Mouse (Mus musculus): ENCODE measurements around the gene Cib1. TPM values are rescaled to one million over a fixed set of nuclear protein-coding genes. Genes with fewer than 3 reads are reported as not detected.

The Cib1 gene
- total and polyA plus RNA-seq, 3 experiments: 84.5 to 145 TPM; not detected in 1

DNA sequence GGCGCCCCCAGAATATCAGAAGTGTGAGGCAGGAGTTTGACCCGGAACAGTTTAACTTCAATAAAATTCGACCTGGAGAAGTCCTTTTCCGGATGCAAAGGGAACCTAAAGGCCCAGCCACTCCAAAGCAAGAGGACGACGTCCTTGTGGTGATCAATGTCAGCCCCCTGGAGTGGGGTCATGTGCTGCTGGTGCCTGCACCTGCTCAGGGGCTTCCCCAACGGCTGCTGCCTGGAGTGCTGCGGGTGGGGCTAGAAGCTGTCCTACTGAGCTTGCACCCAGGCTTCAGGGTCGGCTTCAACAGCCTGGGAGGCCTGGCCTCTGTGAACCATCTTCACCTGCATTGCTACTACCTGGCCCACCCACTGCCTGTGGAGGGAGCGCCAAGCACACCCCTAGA, 5.9 kb upstream of the Cib1 start:
- Histone ChIP-seq H3K79me2 (ENCODE audit: control insufficient read depth, insufficient read depth, low read length, poor library complexity) (peaks cover 10% of the 10 kb centered on the region), H3K4me1 (ENCODE audit: control insufficient read depth in 1 of 2, insufficient read depth in 2 of 2, low read length in 2 of 2) (peaks cover 0 to 6% of the 10 kb centered on the region in 2 experiments; a peak in 3 of 4 replicates), H3K36me3 (ENCODE audit: control insufficient read depth in 1 of 2, insufficient read depth in 2 of 2, low read length in 2 of 2) (peaks cover 4 to 6% of the 10 kb centered on the region in 2 experiments; a peak in 3 of 4 replicates), H3K27me3 (ENCODE audit: control insufficient read depth in 1 of 2, insufficient read depth in 2 of 2, low read length in 2 of 2) (no peaks in the 10 kb centered on the region), H3K27ac (ENCODE audit: control insufficient read depth, low read depth, low read length) (no peak overlapping the region), H3K4me3 (ENCODE audit: control insufficient read depth in 1 of 2, insufficient read depth in 1 of 2, low read depth in 2 of 2, low read length in 2 of 2) (no peak overlapping the region), H3K9me3 (replicated peaks; ENCODE audit: insufficient read depth, low read length) (no peaks in the 10 kb centered on the region), H3K9ac (ENCODE audit: control insufficient read depth, low read depth, low read length, poor library complexity, severe bottlenecking) (no peak overlapping the region)
- no peak for TF ChIP-seq RCOR1 (IDR thresholded peaks at IDR 0.05; ENCODE audit: low read depth, low read length)
- no peak for TF ChIP-seq BHLHE40 (IDR thresholded peaks at IDR 0.05; ENCODE audit: borderline replicate concordance, low read depth, low read length)
- no peak for TF ChIP-seq TAL1 (IDR thresholded peaks at IDR 0.05; ENCODE audit: low read length)
- TF ChIP-seq USF2 (IDR thresholded peaks at IDR 0.05; ENCODE audit: borderline replicate concordance in 1 of 2, insufficient read depth in 1 of 2, low read depth in 1 of 2, low read length in 2 of 2): no peak
- no peak for TF ChIP-seq ELF1 (IDR thresholded peaks at IDR 0.05; ENCODE audit: low read depth, low read length)
- TF ChIP-seq POLR2A (IDR thresholded peaks at IDR 0.05; ENCODE audit: control insufficient read depth in 1 of 2, insufficient read depth in 1 of 2, low read depth in 1 of 2, low read length in 2 of 2, poor library complexity in 1 of 2): no peak
- no peak for DNase-seq (ENCODE audit: low read depth, low spot score)

DNA sequence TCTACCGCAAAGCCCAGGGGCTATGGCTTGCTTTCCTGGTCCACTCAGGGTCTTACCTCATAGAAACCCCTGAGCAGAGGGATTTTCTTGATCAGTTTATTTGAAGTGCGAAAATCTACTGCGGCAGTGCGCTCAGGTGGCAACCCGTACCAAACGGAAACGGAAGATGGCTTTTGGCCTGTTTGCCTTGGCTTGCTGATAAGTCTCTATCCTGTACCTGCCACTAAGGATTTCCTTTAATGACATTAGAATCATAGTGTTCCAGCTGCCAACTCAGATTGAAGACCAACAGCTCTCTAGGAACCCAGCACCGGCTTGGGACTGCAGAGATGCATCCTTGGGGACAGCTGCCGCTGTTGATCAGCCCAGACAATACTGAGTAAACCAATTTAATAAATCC, 1.2 kb upstream of the Cib1 start:
- Histone ChIP-seq H3K27me3 (ENCODE audit: control insufficient read depth in 1 of 2, insufficient read depth in 2 of 2, low read length in 2 of 2) (no peaks in the 10 kb centered on the region), H3K9ac (ENCODE audit: control insufficient read depth, low read depth, low read length, poor library complexity, severe bottlenecking) (peak overlapping the region; percentile 70), H3K4me1 (ENCODE audit: control insufficient read depth in 1 of 2, insufficient read depth in 2 of 2, low read length in 2 of 2) (peaks cover 5 to 6% of the 10 kb centered on the region in 2 experiments; a peak in 3 of 4 replicates), H3K79me2 (ENCODE audit: control insufficient read depth, insufficient read depth, low read length, poor library complexity) (peaks cover 10% of the 10 kb centered on the region), H3K9me3 (replicated peaks; ENCODE audit: insufficient read depth, low read length) (no peaks in the 10 kb centered on the region), H3K36me3 (ENCODE audit: control insufficient read depth in 1 of 2, insufficient read depth in 2 of 2, low read length in 2 of 2) (peaks cover 0 to 6% of the 10 kb centered on the region in 2 experiments; a peak in 2 of 4 replicates), H3K27ac (ENCODE audit: control insufficient read depth, low read depth, low read length) (peak overlapping the region; percentile 55; the same call in 1 of the 2 replicates), H3K4me3 (ENCODE audit: control insufficient read depth in 1 of 2, insufficient read depth in 1 of 2, low read depth in 2 of 2, low read length in 2 of 2) (peak overlapping the region; percentile 85 to 91)
- peak; percentile 70 for DNase-seq (ENCODE audit: low read depth, low spot score)
- TF ChIP-seq RCOR1 (IDR thresholded peaks at IDR 0.05; ENCODE audit: low read depth, low read length): peak; percentile 52; the same call in 1 of the 2 replicates
- peak; percentile 44 for TF ChIP-seq TAL1 (IDR thresholded peaks at IDR 0.05; ENCODE audit: low read length)
- no peak for TF ChIP-seq MEF2A (IDR thresholded peaks at IDR 0.05; ENCODE audit: extremely low read depth, insufficient replicate concordance, low read depth, low read length, poor library complexity, severe bottlenecking)
- peak; percentile 23; the same call in 1 of the 2 replicates for TF ChIP-seq MYB (IDR thresholded peaks at IDR 0.05; ENCODE audit: low read depth, low read length)
- TF ChIP-seq HCFC1 (IDR thresholded peaks at IDR 0.05; ENCODE audit: low read depth, low read length): 0 out of 2 replicates have a peak, but pooled peaks have one; percentile 19
- no peak for TF ChIP-seq ZC3H11A (IDR thresholded peaks at IDR 0.05; ENCODE audit: low read depth, low read length)
- TF ChIP-seq NRF1 (IDR thresholded peaks at IDR 0.05; ENCODE audit: insufficient read depth, low read depth, low read length, poor library complexity, severe bottlenecking): no peak
- TF ChIP-seq TCF12 (IDR thresholded peaks at IDR 0.05; ENCODE audit: low read depth, low read length): peak; percentile 69
- TF ChIP-seq GATA1 (IDR thresholded peaks at IDR 0.05; ENCODE audit: low read depth, low read length): peak; percentile 65
- TF ChIP-seq POLR2AphosphoS2 (IDR thresholded peaks at IDR 0.05; ENCODE audit: low read length): no peak
- TF ChIP-seq ELF1 (IDR thresholded peaks at IDR 0.05; ENCODE audit: low read depth, low read length): no peak
- TF ChIP-seq MAX (IDR thresholded peaks at IDR 0.05; ENCODE audit: low read length): no peak
- TF ChIP-seq CHD1 (IDR thresholded peaks at IDR 0.05; ENCODE audit: low read depth, low read length): no peak
- peak in 1 of 2 experiments; percentile 65; a peak in 3 of 4 replicates for TF ChIP-seq EP300 (IDR thresholded peaks at IDR 0.05; ENCODE audit: low read depth in 1 of 2, low read length in 2 of 2)
- TF ChIP-seq MAFK (IDR thresholded peaks at IDR 0.05; ENCODE audit: borderline replicate concordance, low read depth, low read length): no peak
- TF ChIP-seq CTCF (IDR thresholded peaks at IDR 0.05 in 2 of 3, conservative IDR thresholded peaks at IDR 0.05 in 1 of 3; ENCODE audit: control insufficient read depth in 1 of 3, insufficient read depth in 1 of 3, low read depth in 2 of 3, low read length in 3 of 3, poor library complexity in 1 of 3, severe bottlenecking in 1 of 3): no peak
- no peak for TF ChIP-seq ZKSCAN1 (IDR thresholded peaks at IDR 0.05; ENCODE audit: low read depth, low read length)
